Mouse (Mus musculus): ENCODE measurements around the gene Fam222b.
"Not testable (repeated sequence)": the region's sequence is repeated elsewhere in the genome, so short reads cannot be mapped to it uniquely, and the experiment has no call there.

Gene Fam222b

GRCm38 (mm10) chr11:78180081-78180761 lies 85.8 kb downstream of the Fam222b start:
- DNase-seq (ENCODE audit: low spot score in 2 of 2), result no peak

- DNase-seq (ENCODE audit: low spot score in 2 of 2), result no peak
Measured at GRCm38 (mm10) chr11:78181830-78182357, 87.4 kb downstream of the Fam222b start.

DNA sequence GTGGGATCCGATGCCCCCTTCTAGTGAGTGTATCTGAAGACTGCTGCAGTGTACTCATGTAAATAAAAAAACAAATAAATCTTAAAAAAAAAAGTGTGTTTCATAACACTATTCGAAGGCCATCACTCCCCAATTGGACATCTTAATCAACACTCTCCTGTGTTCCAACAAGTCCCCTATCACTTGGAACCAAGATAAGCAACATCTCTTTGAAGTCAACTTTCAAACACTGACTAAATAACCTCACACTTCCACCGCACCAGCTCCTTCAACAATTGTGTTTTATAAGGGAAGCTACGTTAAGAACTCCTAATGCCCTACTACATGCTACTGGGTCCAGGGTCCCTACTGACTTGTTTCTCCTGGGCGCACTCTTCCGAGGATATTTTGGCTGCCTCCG lies 88.0 kb downstream of the Fam222b start:
- no peak for DNase-seq (ENCODE audit: low spot score in 2 of 2)

- DNase-seq (ENCODE audit: low spot score in 2 of 2), result peak; percentile 88 to 93
Measured at GRCm38 (mm10) chr11:78182961-78183844, 88.7 kb downstream of the Fam222b start, which contains the start of gene Rpl23a. TSS of gene Rpl23a (minus strand) at chr11:78183584.

- no peak for DNase-seq (ENCODE audit: low spot score in 2 of 2)
Measured at GRCm38 (mm10) chr11:78183884-78184514, 89.5 kb downstream of the Fam222b start.

DNA sequence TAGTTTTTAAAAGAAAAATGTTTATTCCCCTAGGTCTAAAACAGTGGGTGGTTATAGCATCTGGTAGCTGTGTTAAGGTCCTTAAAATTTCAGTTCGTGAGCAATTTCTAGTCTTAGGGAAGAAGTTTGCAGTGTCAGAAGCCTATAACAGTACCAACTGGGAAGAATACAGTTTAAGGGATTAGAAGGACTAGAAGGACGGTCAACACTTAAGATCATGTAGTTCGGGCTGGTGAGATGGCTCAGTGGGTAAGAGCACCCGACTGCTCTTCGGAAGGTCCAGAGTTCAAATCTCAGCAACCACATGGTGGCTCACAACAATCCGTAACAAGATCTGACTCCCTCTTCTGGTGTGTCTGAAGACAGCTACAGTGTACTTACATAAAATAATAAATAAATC lies 90.2 kb downstream of the Fam222b start:
- not testable (repeated sequence) for DNase-seq (ENCODE audit: low spot score in 2 of 2)

GRCm38 (mm10) chr11:78188331-78189233 lies 94.1 kb downstream of the Fam222b start, which contains the start of gene Rab34:
TSS of gene Rab34 (plus strand) at chr11:78188430.
- peak in 1 of 2 experiments; percentile 51 for DNase-seq (ENCODE audit: low spot score in 2 of 2)

DNA sequence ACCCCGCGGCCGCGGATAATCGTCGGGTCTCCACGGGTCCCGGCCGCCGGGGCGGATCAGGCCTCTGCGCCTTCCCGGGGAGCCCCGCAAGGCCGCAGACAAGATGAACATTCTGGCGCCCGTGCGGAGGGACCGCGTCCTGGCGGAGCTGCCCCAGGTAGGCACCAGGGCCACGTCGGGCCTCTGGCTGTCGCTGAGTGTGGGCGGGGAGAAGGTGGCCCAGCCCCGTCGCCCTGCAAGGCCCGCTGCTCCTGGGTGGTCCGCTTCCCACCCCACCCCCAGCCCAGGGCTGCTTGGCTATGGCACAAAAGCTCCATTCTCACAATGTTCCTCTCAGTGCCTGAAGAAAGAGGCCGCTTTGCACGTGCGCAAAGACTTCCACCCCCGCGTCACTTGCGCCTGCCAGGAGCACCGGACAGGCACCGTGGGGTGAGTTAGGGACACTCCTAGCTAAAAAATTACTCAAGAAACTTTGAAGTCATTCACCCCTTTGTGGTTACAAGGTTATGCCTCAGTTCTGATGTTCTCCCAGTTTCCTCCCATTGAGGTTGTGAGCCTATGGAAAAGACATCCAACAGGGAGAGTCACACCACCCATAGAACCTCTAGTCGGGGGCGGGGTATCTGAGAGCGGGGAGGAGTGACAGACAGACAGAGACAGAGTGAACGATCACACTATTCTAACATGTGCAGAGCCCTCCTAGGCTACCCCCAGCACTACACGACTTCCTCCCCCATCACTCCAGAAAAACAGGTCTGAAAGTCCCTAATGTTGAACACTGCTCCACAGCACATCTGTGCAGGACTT lies 95.0 kb downstream of the Fam222b start:
- peak in 1 of 2 experiments; percentile 67 for DNase-seq (ENCODE audit: low spot score in 2 of 2)

GRCm38 (mm10) chr11:78190041-78190440 lies 95.6 kb downstream of the Fam222b start:
- no peak for DNase-seq (ENCODE audit: low spot score in 2 of 2)

GRCm38 (mm10) chr11:78193113-78193512 lies 98.7 kb downstream of the Fam222b start, which contains the start of gene Proca1:
TSS of gene Proca1 (plus strand) at chr11:78193392.
- no peak for DNase-seq (ENCODE audit: low spot score in 2 of 2)

GRCm38 (mm10) chr11:78194411-78195100 lies 100.1 kb downstream of the Fam222b start:
- DNase-seq (ENCODE audit: low spot score in 2 of 2), result peak in 1 of 2 experiments; percentile 34

DNA sequence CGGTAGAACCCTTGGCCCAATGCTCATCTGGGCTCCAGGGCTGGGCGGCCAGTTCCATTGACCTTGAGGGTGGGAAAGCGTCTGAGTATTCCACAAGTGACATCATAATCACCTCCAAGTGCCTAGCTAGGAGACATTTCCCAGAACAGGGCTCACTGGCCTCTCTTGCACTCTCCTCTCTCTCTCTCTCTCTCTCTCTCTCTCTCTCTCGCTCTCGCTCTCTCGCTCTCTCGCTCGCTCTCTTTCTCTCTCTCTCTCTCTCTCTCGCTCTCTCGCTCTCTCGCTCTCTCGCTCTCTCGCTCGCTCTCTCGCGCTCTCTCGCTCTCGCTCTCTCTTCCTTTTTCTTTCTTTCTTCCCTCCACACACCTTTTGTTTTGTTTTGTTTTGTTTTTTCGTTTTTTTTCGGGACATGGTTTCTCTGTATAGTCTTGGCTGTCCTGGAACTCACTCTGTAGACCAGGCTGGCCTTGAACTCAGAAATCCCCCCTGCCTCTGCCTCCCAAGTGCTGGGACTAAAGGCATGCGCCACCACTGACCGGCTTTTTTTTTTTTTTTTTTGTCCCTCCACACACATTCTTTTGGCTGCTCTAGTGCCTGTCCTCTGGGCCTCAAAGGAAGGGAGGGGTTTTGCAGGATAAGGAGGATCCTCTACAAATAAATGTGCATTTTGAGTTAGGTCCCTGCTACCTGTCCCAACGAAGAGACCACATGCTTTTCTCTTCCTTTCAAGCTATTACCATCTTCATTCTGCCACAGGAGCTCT lies 100.8 kb downstream of the Fam222b start:
- DNase-seq (ENCODE audit: low spot score in 2 of 2), result no peak

DNA sequence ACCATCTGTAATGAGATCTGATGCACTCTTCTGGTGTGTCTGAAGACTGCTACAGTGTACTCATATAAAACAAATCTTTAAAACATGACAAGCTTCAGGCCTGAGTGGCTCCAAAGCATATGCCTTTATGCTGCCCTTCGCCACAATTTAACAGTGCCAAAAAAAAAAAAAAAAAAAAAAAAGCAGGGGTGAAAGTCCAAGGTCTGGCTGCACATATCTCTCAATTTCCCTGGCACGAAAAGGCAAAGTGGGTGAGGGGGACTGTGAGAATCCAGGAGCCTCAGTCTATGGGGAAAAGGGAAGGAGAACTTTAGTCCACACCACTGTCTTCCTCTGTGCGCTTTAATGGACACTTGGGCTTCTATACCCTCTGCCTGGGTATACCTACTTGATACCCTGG lies 107.9 kb downstream of the Fam222b start:
- no peak for DNase-seq (ENCODE audit: low spot score in 2 of 2)

- no peak for DNase-seq (ENCODE audit: low spot score in 2 of 2)
Measured at GRCm38 (mm10) chr11:78204287-78204686, 109.8 kb downstream of the Fam222b start.

DNA sequence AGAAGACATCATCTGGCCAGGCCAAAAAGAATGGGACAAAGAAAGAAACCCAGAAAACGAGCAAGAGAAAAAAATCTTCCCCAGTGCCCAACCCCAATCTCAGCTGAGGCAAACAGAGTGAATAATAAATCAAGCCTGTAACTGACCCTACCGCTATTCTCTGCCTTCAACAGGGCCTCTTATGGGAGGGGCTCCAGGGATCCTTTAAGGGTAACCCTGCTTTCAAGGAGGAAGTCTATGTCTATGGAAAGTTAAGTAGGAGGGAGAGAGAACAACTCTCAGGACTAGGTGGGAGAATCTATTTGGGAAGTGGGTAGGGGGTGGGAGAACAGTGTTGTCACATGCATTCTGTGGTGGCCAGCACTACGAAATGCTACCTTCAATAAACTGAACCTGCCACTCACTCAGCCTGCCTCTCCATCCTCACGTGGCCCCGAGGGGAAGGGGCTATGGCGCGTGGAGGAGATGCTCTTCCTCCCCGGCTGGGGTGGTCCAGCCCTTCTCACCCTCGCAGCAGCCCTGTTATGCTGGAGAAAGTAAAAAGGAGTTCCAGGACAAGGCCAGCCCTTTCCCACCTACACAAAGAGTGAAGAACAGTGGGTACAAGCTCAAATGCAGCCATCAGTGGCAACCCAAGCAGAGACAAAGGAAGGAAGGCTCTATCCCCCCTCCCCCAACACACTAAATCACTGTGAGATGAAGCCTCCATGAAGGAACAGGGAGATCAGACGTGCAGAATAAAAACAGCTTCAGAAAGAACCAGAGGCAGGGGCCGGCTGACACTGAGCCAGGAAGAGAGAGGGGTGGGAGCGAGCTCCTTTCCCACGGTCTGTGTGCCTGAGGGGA lies 111.1 kb downstream of the Fam222b start:
- DNase-seq (ENCODE audit: low spot score in 2 of 2), result no peak

Data from left cerebral cortex, adult 9 months (tissue).